8 mouse cellular contexts compared by ENCODE assay signal in the genomic region with DNA sequence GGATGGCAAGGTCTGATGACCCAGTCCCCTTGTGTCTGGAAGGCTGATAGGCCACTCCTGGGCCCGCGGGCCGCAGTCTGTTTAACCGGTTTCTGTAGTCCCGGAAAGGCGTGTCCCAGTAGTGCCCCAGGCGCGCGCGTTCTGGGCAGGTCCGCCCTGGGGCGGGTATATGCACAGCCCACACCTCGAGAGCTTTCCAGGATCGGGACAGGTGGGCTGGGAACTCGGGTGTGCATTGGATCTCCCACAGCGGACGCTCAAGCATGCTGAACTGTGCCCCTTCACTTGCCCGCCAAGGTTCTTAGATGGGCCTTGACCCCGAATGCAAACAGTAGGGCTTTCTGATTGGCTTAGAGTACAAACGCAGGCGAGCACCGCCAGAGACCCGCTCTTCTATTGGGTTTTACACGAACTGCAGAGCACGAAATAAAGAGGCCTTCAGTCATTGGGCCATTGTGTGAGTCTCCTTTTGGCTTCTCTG. TPM values are rescaled to one million over a fixed set of nuclear protein-coding genes. Genes with fewer than 3 reads are reported as not detected.
DNase-seq lines count a peak whose midpoint lies in the region; ATAC-seq lines count a peak whose summit lies in the region.

No protein-coding gene starts in this region.

- H3K9me3 ChIP-seq in kidney, embryonic 14.5 days (ENCODE audit: control insufficient read depth, low read length), result no peaks in the 10 kb centered on the region
- H3K9me3 ChIP-seq in forebrain, embryonic 16.5 days (ENCODE audit: control insufficient read depth, low read length), result no peaks in the 10 kb centered on the region
- no peaks in the 10 kb centered on the region for H3K9me3 ChIP-seq in limb, embryonic 11.5 days (ENCODE audit: control insufficient read depth, low read length)
- no peaks in the 10 kb centered on the region for H3K9me3 ChIP-seq in midbrain, embryonic 11.5 days (ENCODE audit: control insufficient read depth, low read length)

- peaks cover 9% of the 10 kb centered on the region for H3K4me1 ChIP-seq in kidney, embryonic 14.5 days (ENCODE audit: control insufficient read depth, insufficient read depth, low read length)
- H3K4me1 ChIP-seq in forebrain, embryonic 16.5 days (replicated peaks; ENCODE audit: control insufficient read depth, insufficient read depth, low read length), result peaks cover 11% of the 10 kb centered on the region
- H3K4me1 ChIP-seq in limb, embryonic 11.5 days (ENCODE audit: control insufficient read depth, insufficient read depth, low read length), result peaks cover 5% of the 10 kb centered on the region; the same call in 1 of the 2 replicates
- peaks cover 17% of the 10 kb centered on the region for H3K4me1 ChIP-seq in midbrain, embryonic 11.5 days (ENCODE audit: control insufficient read depth, insufficient read depth, low read length)

- no peak for DNase-seq in kidney, adult 11 months
- peak; percentile 97 for DNase-seq in ZHBTc4 (ENCODE audit: low read depth, low spot score)
- no peak for DNase-seq in limb, embryonic 11.5 days (ENCODE audit: low spot score)
- peak; percentile 98 for DNase-seq in midbrain, embryonic 11.5 days (ENCODE audit: low spot score, missing footprints)
- DNase-seq in thymus, postnatal 36 days, result peak; percentile 79 to 81
- no peak for DNase-seq in left cerebral cortex, postnatal 4 days

- H3K4me2 ChIP-seq in kidney, embryonic 14.5 days (replicated peaks; ENCODE audit: low read depth, low read length), result peak overlapping the region; percentile 56
- H3K4me2 ChIP-seq in forebrain, embryonic 16.5 days (ENCODE audit: low read length), result peak overlapping the region; percentile 82
- H3K4me2 ChIP-seq in limb, embryonic 11.5 days (ENCODE audit: low read depth, severe bottlenecking), result peak overlapping the region; percentile 77
- H3K4me2 ChIP-seq in midbrain, embryonic 11.5 days, result peak overlapping the region; percentile 62

- under 1% methylated on average over 25 of the region's 25 CpGs for WGBS in kidney, embryonic 14.5 days
- 0% methylated on average over 25 of the region's 25 CpGs for WGBS in forebrain, embryonic 16.5 days
- WGBS in limb, embryonic 11.5 days, result under 1% methylated on average over 25 of the region's 25 CpGs
- WGBS in midbrain, embryonic 11.5 days, result under 1% methylated on average over 25 of the region's 25 CpGs

- ATAC-seq in kidney, embryonic 14.5 days (ENCODE audit: low FRiP score, low TSS enrichment), result peak; percentile 86
- ATAC-seq in forebrain, embryonic 16.5 days, result peak; percentile 90
- peak; percentile 77 for ATAC-seq in limb, embryonic 11.5 days (ENCODE audit: insufficient number of reproducible peaks, low FRiP score, low TSS enrichment, low read depth)
- ATAC-seq in midbrain, embryonic 11.5 days (ENCODE audit: low FRiP score), result peak; percentile 86

- peak overlapping the region; percentile 99 for H3K27ac ChIP-seq in kidney, embryonic 14.5 days (ENCODE audit: low read depth, low read length)
- peak overlapping the region; percentile 100 for H3K27ac ChIP-seq in forebrain, embryonic 16.5 days (ENCODE audit: low read length)
- peak overlapping the region; percentile 97 for H3K27ac ChIP-seq in limb, embryonic 11.5 days (replicated peaks; ENCODE audit: low read depth, low read length)
- peak overlapping the region; percentile 99 for H3K27ac ChIP-seq in midbrain, embryonic 11.5 days (ENCODE audit: low read depth, low read length)

- peak overlapping the region; percentile 87 for H3K4me3 ChIP-seq in kidney, embryonic 14.5 days (ENCODE audit: low read length)
- H3K4me3 ChIP-seq in forebrain, embryonic 16.5 days (replicated peaks; ENCODE audit: low read length), result peak overlapping the region; percentile 91
- H3K4me3 ChIP-seq in limb, embryonic 11.5 days (ENCODE audit: low read depth, low read length), result peak overlapping the region; percentile 57
- H3K4me3 ChIP-seq in midbrain, embryonic 11.5 days (ENCODE audit: low read depth, low read length), result peak overlapping the region; percentile 91

- H3K9ac ChIP-seq in kidney, embryonic 14.5 days (ENCODE audit: low read depth, low read length), result peak overlapping the region; percentile 61
- peak overlapping the region; percentile 99 for H3K9ac ChIP-seq in forebrain, embryonic 16.5 days (replicated peaks; ENCODE audit: low read depth, low read length)
- H3K9ac ChIP-seq in limb, embryonic 11.5 days (ENCODE audit: low read length), result peak overlapping the region; percentile 95
- H3K9ac ChIP-seq in midbrain, embryonic 11.5 days (ENCODE audit: low read length), result peak overlapping the region; percentile 99

- H3K36me3 ChIP-seq in kidney, embryonic 14.5 days (ENCODE audit: control insufficient read depth, insufficient read depth, low read length), result no peaks in the 10 kb centered on the region
- no peaks in the 10 kb centered on the region for H3K36me3 ChIP-seq in forebrain, embryonic 16.5 days (ENCODE audit: control insufficient read depth, insufficient read depth)
- no peaks in the 10 kb centered on the region for H3K36me3 ChIP-seq in limb, embryonic 11.5 days (ENCODE audit: control insufficient read depth, insufficient read depth, low read length)
- H3K36me3 ChIP-seq in midbrain, embryonic 11.5 days (ENCODE audit: control insufficient read depth, insufficient read depth, low read length), result no peaks in the 10 kb centered on the region

- intact Hi-C loops in left cerebral cortex, postnatal 4 days (cut with DNase I), result loop anchor here (2.0 to 5.0 kb wide), 2 partner anchors 37 to 69 kb away; partner anchors contain the start of gene Aplp2

- H3K27me3 ChIP-seq in kidney, embryonic 14.5 days (ENCODE audit: control insufficient read depth, insufficient read depth, low read length), result no peaks in the 10 kb centered on the region
- no peaks in the 10 kb centered on the region for H3K27me3 ChIP-seq in forebrain, embryonic 16.5 days (replicated peaks; ENCODE audit: control insufficient read depth, insufficient read depth, low read length)
- no peaks in the 10 kb centered on the region for H3K27me3 ChIP-seq in limb, embryonic 11.5 days (ENCODE audit: control insufficient read depth, insufficient read depth, low read length)
- H3K27me3 ChIP-seq in midbrain, embryonic 11.5 days (ENCODE audit: control insufficient read depth, insufficient read depth, low read length), result no peaks in the 10 kb centered on the region

RNA-seq across cellular contexts. Expression of gene Prdm10, which starts 0.4 kb away (rescaled TPM):
- polyA plus RNA-seq in kidney, embryonic 14.5 days (2014; fragmentation: Nextera tagmentation; extraction: Ambion mirVana), result 5.1 and 7.7 TPM in 2 replicates
- polyA plus RNA-seq in forebrain, embryonic 16.5 days (2015; fragmentation: Nextera tagmentation; extraction: Ambion mirVana), result 9.8 and 12.1 TPM in 2 replicates
- 6.2 and 7.7 TPM in 2 replicates for polyA plus RNA-seq in limb, embryonic 11.5 days (2014; fragmentation: Nextera tagmentation; extraction: Ambion mirVana)
- polyA plus RNA-seq in midbrain, embryonic 11.5 days (2014; fragmentation: Nextera tagmentation; extraction: Ambion mirVana), result 6.8 and 7.9 TPM in 2 replicates
- total RNA-seq in left cerebral cortex, postnatal 4 days (2021), result 10 to 100 TPM; 26.0 to 27.0 TPM

Comparison
In these comparisons a context has a peak if more than half of its experiments do, and no peak if none do; other contexts are left out.
1. DNase-seq: peak in ZHBTc4 (single experiment), midbrain, embryonic 11.5 days (single experiment) and thymus, postnatal 36 days (2 of 2); none in kidney, adult 11 months (single experiment), limb, embryonic 11.5 days (single experiment) and left cerebral cortex, postnatal 4 days (single experiment).
2. Peak in every context shown above with its lines, with median percentiles within 50 percentile points of each other: ATAC-seq, H3K27ac ChIP-seq, H3K4me2 ChIP-seq, H3K4me3 ChIP-seq and H3K9ac ChIP-seq.